Mouse (Mus musculus) bone marrow, adult 2 months (tissue): ENCODE results near the gene Otop2. TPM values are rescaled to one million over a fixed set of nuclear protein-coding genes. Genes with fewer than 3 reads are reported as not detected.

Source experiments
- H3K27ac ChIP-seq: fragments of 200-500 bp; 2 replicates; pipeline ENCODE4 v1.5.1; 2012; ENCODE audit warnings: low read depth, mild to moderate bottlenecking, control low read depth, inconsistent platforms, low read length; ENCODE audit not compliant: control insufficient read depth, poor library complexity, insufficient read depth
- H3K4me1 ChIP-seq: fragments of 200-500 bp; 2 replicates; pipeline ENCODE4 v1.6.1; 2011; ENCODE audit warnings: low read length; ENCODE audit not compliant: control insufficient read depth, insufficient read depth
- H3K4me3 ChIP-seq: fragments of 200-500 bp; replicated peaks from 2 replicates; pipeline ENCODE3; 2011; ENCODE audit warnings: mild to moderate bottlenecking, low read depth, low read length, control low read depth; ENCODE audit not compliant: control insufficient read depth
- CTCF ChIP-seq: fragments of 200-500 bp; IDR thresholded peaks from 2 replicates; pipeline ENCODE4 v1.5.1; 2011; ENCODE audit warnings: low read length, control low read depth; ENCODE audit not compliant: control insufficient read depth, insufficient read depth
- POLR2A ChIP-seq: fragments of 200-500 bp; IDR thresholded peaks from 2 replicates; pipeline ENCODE4 v1.6.1; 2011; ENCODE audit warnings: low read depth, mild to moderate bottlenecking, control low read depth, low read length, borderline replicate concordance; ENCODE audit not compliant: control insufficient read depth
- WGBS: fragments of 180-500 bp; shearing (Covaris S2); methylation state at CpG from one replicate; pipeline ENCODE4 v1.1.7; 2018; 5-methylcytosine and 5-hydroxymethylcytosine counted together
- polyA plus RNA-seq: library from polyadenylated mRNA; stranded (reverse); fragments of >200 nt; gene quantifications from 2 replicates; pipeline ENCODE4 v1.2.4, GENCODE M21; 2011; ENCODE audit warnings: low replicate concordance; ENCODE audit not compliant: missing spikeins, insufficient read depth, insufficient read length

Gene Otop2
- polyA plus RNA-seq, 1 experiment: not detected

DNA sequence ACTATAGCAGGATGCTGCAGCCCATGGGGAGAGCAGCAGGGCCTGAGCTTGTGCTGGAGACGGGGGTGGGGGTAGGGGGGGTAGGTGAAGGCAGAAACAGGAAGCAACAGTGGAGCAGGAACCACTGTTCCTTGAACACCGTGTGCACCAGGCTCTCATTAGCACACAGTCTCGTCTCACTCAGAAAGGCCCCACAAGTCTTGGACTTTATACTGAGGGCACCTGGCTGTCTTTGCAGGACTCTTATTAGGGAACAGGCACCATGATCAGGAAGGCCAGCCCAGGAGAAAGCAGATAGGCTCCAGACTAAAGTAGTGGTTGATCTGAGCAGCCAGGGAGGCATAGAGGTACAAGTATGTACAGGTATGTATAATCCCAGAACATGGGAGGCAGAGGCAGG lies 30.4 kb downstream of the Otop2 start:
- H3K4me3 ChIP-seq: no peak overlapping the region
- TF ChIP-seq CTCF (no peak), POLR2A (no peak)
- H3K27ac ChIP-seq: no peak overlapping the region
- whole genome bisulfite sequencing: 2% methylated on average over 3 of the region's 3 CpGs
- H3K4me1 ChIP-seq: no peaks in the 10 kb centered on the region

DNA sequence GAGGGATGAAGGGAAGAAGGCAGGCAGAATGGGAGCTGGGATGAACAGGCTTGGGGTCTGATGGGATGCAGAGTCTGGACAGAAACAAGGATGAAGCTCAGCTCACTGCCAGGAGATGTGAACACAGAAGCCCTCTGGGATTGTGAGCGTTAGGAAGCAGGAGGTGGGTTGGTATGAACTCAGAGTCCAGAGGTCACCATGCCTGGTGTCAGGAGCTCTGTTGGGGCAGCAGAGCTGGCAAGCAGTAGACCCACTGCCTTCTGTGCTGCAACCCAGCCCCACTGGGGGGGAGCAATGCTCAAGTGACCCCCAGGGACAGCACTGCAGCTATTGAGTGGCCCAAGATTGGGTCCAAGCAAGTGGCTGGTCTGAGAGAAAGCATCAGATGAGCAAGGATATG lies 30.9 kb downstream of the Otop2 start:
- 79% methylated on average over 1 of the region's 1 CpGs for WGBS
- TF ChIP-seq POLR2A: no peak
- no peak for TF ChIP-seq CTCF
- no peak overlapping the region for H3K27ac ChIP-seq
- no peaks in the 10 kb centered on the region for H3K4me1 ChIP-seq
- no peak overlapping the region for H3K4me3 ChIP-seq

- Histone ChIP-seq H3K4me3 (no peak overlapping the region), H3K4me1 (no peaks in the 10 kb centered on the region), H3K27ac (no peak overlapping the region)
- TF ChIP-seq POLR2A (no peak), CTCF (no peak)
- WGBS: 40% methylated on average over 2 of the region's 2 CpGs
Measured at GRCm38 (mm10) chr11:115341246-115341645, 34.3 kb downstream of the Otop2 start.

GRCm38 (mm10) chr11:115341866-115342265 lies 34.9 kb downstream of the Otop2 start:
- 67% methylated on average over 6 of the region's 6 CpGs for WGBS
- Histone ChIP-seq H3K27ac (no peak overlapping the region), H3K4me1 (no peaks in the 10 kb centered on the region), H3K4me3 (no peak overlapping the region)
- no peak for TF ChIP-seq CTCF
- TF ChIP-seq POLR2A: no peak

DNA sequence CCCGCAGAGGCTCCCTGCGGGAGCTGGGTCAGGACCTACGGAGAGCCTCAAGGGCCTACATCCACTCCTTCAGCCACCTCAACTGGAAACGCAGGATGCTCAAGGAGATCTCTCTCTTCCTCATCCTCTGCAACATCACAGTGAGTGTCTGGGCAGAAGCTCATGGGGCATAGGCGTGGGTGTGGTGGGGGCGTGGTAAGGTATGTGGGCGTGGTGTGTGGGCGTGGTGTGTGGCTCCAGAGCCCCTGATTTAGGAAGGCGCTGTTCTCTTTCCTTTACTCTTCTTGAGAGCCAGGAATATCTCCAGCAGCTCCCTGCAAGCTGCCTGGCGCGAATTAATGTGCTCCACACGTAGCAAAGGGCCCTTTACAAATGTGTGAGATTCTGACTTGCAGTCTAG lies 38.0 kb downstream of the Otop2 start:
- Histone ChIP-seq H3K4me3 (no peak overlapping the region), H3K4me1 (no peaks in the 10 kb centered on the region), H3K27ac (no peak overlapping the region)
- 19% methylated on average over 12 of the region's 12 CpGs for WGBS
- no peak for TF ChIP-seq POLR2A
- TF ChIP-seq CTCF: no peak

GRCm38 (mm10) chr11:115345515-115345914 lies 38.6 kb downstream of the Otop2 start:
- Histone ChIP-seq H3K27ac (no peak overlapping the region), H3K4me3 (no peak overlapping the region), H3K4me1 (no peaks in the 10 kb centered on the region)
- TF ChIP-seq CTCF (no peak), POLR2A (no peak)
- 38% methylated on average over 7 of the region's 7 CpGs for WGBS

DNA sequence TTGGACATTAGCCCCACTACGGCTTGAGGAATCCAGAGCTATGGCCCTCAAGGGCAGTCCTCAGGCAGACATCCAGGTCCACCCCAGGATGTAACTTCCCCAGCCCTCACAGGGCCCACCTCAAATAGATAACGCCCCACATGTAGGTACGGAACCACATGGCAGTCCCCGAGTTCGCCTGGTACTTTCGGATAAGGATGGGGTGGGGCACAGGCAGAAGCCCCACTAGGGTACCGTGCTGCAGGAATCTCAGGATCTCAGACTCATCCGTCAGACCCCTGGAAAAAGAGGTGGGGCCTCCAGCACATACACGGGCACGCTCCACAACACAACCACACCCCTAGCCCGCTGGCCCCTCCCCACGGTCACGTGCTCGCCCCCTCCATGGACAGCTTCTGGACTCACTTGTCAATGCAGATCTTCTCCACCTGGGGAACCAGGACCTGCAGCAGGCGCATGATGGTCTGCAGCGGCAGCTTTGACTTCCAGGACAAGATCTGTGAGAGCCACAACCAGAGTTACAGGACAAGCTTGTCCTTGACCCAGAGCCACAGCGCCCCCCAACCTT lies 41.8 kb downstream of the Otop2 start:
- 78% methylated on average over 17 of the region's 17 CpGs for WGBS
- Histone ChIP-seq H3K4me3 (no peak overlapping the region), H3K4me1 (no peaks in the 10 kb centered on the region), H3K27ac (no peak overlapping the region)
- TF ChIP-seq POLR2A (no peak), CTCF (no peak)

DNA sequence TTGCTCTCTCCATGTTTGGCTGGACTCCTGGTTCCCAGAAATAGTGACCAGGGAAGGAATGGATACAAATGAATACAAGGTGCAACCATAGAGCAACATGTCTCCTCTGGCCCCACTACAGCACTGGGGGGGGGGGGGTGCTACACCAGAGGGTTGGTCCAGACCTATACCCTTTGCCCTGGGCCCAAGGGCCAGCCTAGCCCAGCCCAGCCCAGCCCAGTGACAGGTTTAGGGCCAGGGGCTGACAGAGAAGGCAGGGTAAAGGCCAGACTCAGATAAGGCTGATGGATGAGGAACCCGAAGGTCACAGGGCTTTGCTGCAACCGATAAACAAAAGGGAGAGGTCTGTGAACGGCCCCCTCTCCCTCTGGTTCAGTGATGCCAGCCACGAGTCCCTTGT lies 43.0 kb downstream of the Otop2 start:
- Histone ChIP-seq H3K4me1 (no peaks in the 10 kb centered on the region), H3K27ac (no peak overlapping the region), H3K4me3 (no peak overlapping the region)
- TF ChIP-seq CTCF (no peak), POLR2A (no peak)
- 74% methylated on average over 4 of the region's 4 CpGs for WGBS

DNA sequence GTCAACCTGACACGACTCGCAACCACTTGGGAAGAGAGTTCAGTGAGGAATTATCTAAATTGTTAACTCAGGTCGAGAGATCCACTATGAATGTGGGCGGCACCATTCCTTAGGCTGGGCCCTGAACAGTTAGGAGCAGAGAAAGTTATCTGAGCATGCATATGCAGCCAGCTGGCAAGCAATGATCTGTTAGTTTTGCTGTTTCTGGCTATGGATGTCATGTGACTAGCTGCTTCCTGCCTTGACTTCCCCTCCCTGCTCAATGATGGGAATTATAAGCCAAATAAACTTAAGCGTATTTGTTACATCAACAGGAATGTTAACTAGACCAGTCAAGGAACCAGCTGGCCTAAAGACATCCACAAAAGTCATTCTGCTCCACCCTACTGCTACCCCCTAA lies 46.4 kb downstream of the Otop2 start:
- Histone ChIP-seq H3K27ac (no peak overlapping the region), H3K4me1 (no peaks in the 10 kb centered on the region), H3K4me3 (no peak overlapping the region)
- TF ChIP-seq POLR2A: no peak
- TF ChIP-seq CTCF: no peak
- WGBS: 86% methylated on average over 5 of the region's 5 CpGs
